Mouse (Mus musculus) layer of hippocampus, postnatal 10 days (tissue): ENCODE results near the gene Bpifb3. TPM values are rescaled to one million over a fixed set of nuclear protein-coding genes. Genes with fewer than 3 reads are reported as not detected.

ENCODE experiments used
- total RNA-seq, 2 experiments: library from RNA; stranded (reverse); gene quantifications; 2 replicates each; pipeline ENCODE4 v1.2.3; 2021

Bpifb3 gene
- total RNA-seq, 2 experiments from 2014 or later = not detected

Other genes starting within 250 kb of the Bpifb3 start
- gene Dnmt3c, start 221.6 kb upstream of the Bpifb3 start, total RNA-seq = under 1 TPM in 1 of 2 experiments, not detected in 1; 0.16 TPM
- gene Mapre1, start 177.0 kb upstream of the Bpifb3 start, total RNA-seq = 100 to 1,000 TPM; 141 to 192 TPM
- gene Efcab8, start 138.3 kb upstream of the Bpifb3 start, total RNA-seq = under 1 TPM; 0.47 to 0.69 TPM
- gene Sun5, start 47.1 kb upstream of the Bpifb3 start, total RNA-seq = not detected
- not detected for gene Bpifb2, start 43.2 kb upstream of the Bpifb3 start, total RNA-seq
- not detected for gene Bpifb6, start 17.8 kb upstream of the Bpifb3 start, total RNA-seq
- gene Bpifb4, start 20.0 kb downstream of the Bpifb3 start, total RNA-seq = not detected
- gene Bpifa6, start 56.7 kb downstream of the Bpifb3 start, total RNA-seq = not detected
- gene Bpifa2, start 90.0 kb downstream of the Bpifb3 start, total RNA-seq = not detected
- not detected for gene Bpifa3, start 212.1 kb downstream of the Bpifb3 start, total RNA-seq
- gene Bpifa1, start 224.7 kb downstream of the Bpifb3 start, total RNA-seq = not detected
- gene Bpifa5, start 244.4 kb downstream of the Bpifb3 start, total RNA-seq = not detected